Mouse (Mus musculus) liver, embryonic 13.5 days (tissue): ENCODE measurements at regions not wholly inside any gene's neighbourhood (a gene's known extent, or its start where the extent isn't known, plus 50 kb on each side); places are given as distances from the start of the nearest gene placed in this dataset.
A peak's percentile ranks its signal among the peaks of the same experiment; 100 is the strongest.

Experiments
- ATAC-seq: fragments of 200-750 bp; cut with Nextera tagmentation; 2 replicates; pipeline ENCODE4 v1.8.0; 2017; ENCODE audit warnings: low read depth, mild to moderate bottlenecking, moderate number of reproducible peaks, moderate library complexity
- DNase-seq: peaks from one replicate; pipeline ENCODE4 v3.0.0; 2022
- H3K27ac ChIP-seq: fragments of 300-500 bp; sonication (generic); 2 replicates; pipeline ENCODE4 v1.5.1; 2015; ENCODE audit warnings: moderate library complexity, mild to moderate bottlenecking, inconsistent platforms
- H3K27me3 ChIP-seq: fragments of 300-500 bp; sonication (generic); 2 replicates; pipeline ENCODE4 v1.6.1; 2015; ENCODE audit warnings: mild to moderate bottlenecking, inconsistent platforms
- H3K36me3 ChIP-seq: fragments of 300-500 bp; sonication (generic); 2 replicates; pipeline ENCODE4 v1.6.1; 2015; ENCODE audit warnings: mild to moderate bottlenecking, inconsistent platforms
- H3K4me1 ChIP-seq: fragments of 300-500 bp; sonication (generic); replicated peaks from 2 replicates; pipeline ENCODE4 v1.6.1; 2015; ENCODE audit warnings: inconsistent platforms
- H3K4me2 ChIP-seq: fragments of 300-500 bp; sonication (generic); 2 replicates; pipeline ENCODE4 v1.6.1; 2015; ENCODE audit warnings: inconsistent platforms, mild to moderate bottlenecking, moderate library complexity
- H3K4me3 ChIP-seq: fragments of 300-500 bp; sonication (generic); replicated peaks from 2 replicates; pipeline ENCODE4 v1.5.1; 2015; ENCODE audit warnings: mild to moderate bottlenecking, inconsistent platforms
- H3K9ac ChIP-seq: fragments of 300-500 bp; sonication (generic); 2 replicates; pipeline ENCODE4 v1.6.1; 2015; ENCODE audit warnings: mild to moderate bottlenecking, inconsistent platforms
- H3K9me3 ChIP-seq: fragments of 300-500 bp; sonication (generic); replicated peaks from 2 replicates; pipeline ENCODE4 v1.6.1; 2016; ENCODE audit warnings: inconsistent platforms
- WGBS: fragments of 180-500 bp; shearing (Covaris S2); methylation state at CpG from one replicate; pipeline ENCODE4 v1.1.7; 2015; ENCODE audit not compliant: insufficient replicate concordance; 5-methylcytosine and 5-hydroxymethylcytosine counted together

GRCm38 (mm10) chr10:66864161-66864862 is 231.6 kb upstream of the Jmjd1c start:
- H3K36me3 ChIP-seq = no peaks in the 10 kb centered on the region
- no peaks in the 10 kb centered on the region for H3K27me3 ChIP-seq
- no peaks in the 10 kb centered on the region for H3K9me3 ChIP-seq
- H3K4me2 ChIP-seq = peak overlapping the region; percentile 29; the same call in 1 of the 2 replicates
- WGBS = 14% methylated on average over 14 of the region's 14 CpGs
- H3K4me1 ChIP-seq = no peaks in the 10 kb centered on the region
- ATAC-seq (peak; percentile 76), DNase-seq (peak; percentile 9)
- no peak overlapping the region for H3K9ac ChIP-seq
- H3K27ac ChIP-seq = peak overlapping the region; percentile 47; the same call in 1 of the 2 replicates
- H3K4me3 ChIP-seq = no peak overlapping the region

- ATAC-seq (no peak), DNase-seq (no peak)
- Histone ChIP-seq H3K36me3 (no peaks in the 10 kb centered on the region), H3K4me1 (no peaks in the 10 kb centered on the region), H3K27ac (no peak overlapping the region), H3K4me2 (no peak overlapping the region), H3K9ac (no peak overlapping the region), H3K9me3 (no peaks in the 10 kb centered on the region), H3K4me3 (no peak overlapping the region), H3K27me3 (no peaks in the 10 kb centered on the region)
- 49% methylated on average over 10 of the region's 10 CpGs for WGBS
Measured at GRCm38 (mm10) chr10:66865010-66865582, 230.8 kb upstream of the Jmjd1c start.

DNA sequence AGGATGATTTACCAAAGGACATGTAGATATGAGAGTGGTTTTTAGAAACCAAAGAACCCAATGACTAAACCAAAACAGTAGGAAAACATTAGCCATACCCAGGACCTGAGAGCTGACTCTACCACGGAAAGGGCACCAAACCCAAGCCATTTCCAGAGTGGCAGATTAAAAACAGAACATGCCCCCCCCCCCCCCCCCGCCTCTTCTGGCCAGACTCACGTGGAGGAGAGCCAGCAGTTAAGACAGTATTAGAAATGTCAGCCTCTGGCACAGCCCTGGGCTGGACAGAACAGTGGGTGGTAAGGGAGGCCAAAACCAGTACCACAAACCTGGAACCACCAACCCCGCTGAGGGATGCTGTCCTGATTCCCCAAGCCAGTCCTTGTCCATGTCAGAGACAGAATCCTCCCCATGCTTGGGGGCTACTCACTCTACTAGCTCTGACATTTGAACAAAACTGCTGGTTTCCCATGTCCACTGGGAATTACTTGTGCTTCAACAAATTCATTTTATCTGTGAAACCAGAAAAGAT is 224.7 kb upstream of the Jmjd1c start:
- H3K36me3 ChIP-seq = no peaks in the 10 kb centered on the region
- H3K27ac ChIP-seq = no peak overlapping the region
- no peak overlapping the region for H3K9ac ChIP-seq
- no peaks in the 10 kb centered on the region for H3K4me1 ChIP-seq
- WGBS = 55% methylated on average over 4 of the region's 4 CpGs
- ATAC-seq (no peak), DNase-seq (no peak)
- no peaks in the 10 kb centered on the region for H3K9me3 ChIP-seq
- H3K4me2 ChIP-seq = no peak overlapping the region
- no peaks in the 10 kb centered on the region for H3K27me3 ChIP-seq
- no peak overlapping the region for H3K4me3 ChIP-seq

DNA sequence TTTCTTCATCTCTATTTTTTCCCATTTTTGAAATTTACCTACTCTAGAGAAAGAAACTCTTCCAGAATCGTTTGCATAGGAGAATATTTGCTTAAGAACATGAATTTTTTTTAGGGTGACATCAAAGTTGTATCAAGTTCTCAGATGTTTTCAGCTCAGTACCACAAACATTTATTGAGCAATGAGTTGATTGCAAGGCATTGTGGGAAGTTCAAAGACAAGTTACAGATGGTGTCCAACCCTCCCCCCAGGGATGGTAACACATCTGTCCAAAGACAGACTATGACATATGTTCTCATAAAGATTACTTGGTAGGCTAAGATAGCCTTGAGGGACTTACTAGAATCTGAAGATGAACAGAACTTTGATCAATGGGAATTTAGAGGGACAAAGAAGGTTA is 224.3 kb upstream of the Jmjd1c start:
- no peak overlapping the region for H3K4me3 ChIP-seq
- H3K9me3 ChIP-seq = no peaks in the 10 kb centered on the region
- WGBS = 36% methylated on average over 1 of the region's 1 CpGs
- DNase-seq (no peak), ATAC-seq (no peak)
- no peaks in the 10 kb centered on the region for H3K27me3 ChIP-seq
- no peaks in the 10 kb centered on the region for H3K4me1 ChIP-seq
- H3K4me2 ChIP-seq = no peak overlapping the region
- H3K36me3 ChIP-seq = no peaks in the 10 kb centered on the region
- no peak overlapping the region for H3K27ac ChIP-seq
- no peak overlapping the region for H3K9ac ChIP-seq

DNA sequence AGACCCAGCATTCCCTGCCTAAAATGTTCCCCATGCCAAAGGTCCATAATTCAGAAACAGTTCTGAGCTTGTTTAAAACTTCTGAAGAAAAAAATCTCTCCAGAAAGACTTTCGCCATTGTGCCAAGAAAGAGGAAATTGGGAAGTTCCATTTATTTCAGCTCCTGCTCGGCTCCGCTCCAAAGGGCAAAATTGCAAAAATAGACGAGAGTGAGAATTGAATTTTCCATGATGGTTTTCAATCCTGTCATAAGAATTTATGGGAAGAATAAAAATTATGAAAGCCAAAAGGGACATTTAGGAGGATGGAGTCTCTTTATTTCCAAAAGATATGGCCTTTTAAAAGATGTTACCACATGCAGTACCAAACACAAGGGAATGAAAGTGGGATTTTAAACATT is 222.5 kb upstream of the Jmjd1c start:
- Histone ChIP-seq H3K9me3 (no peaks in the 10 kb centered on the region), H3K4me2 (no peak overlapping the region), H3K4me1 (no peaks in the 10 kb centered on the region), H3K27me3 (no peaks in the 10 kb centered on the region), H3K27ac (no peak overlapping the region), H3K9ac (no peak overlapping the region), H3K4me3 (no peak overlapping the region), H3K36me3 (no peaks in the 10 kb centered on the region)
- 74% methylated on average over 4 of the region's 4 CpGs for WGBS
- ATAC-seq = no peak
- no peak for DNase-seq

DNA sequence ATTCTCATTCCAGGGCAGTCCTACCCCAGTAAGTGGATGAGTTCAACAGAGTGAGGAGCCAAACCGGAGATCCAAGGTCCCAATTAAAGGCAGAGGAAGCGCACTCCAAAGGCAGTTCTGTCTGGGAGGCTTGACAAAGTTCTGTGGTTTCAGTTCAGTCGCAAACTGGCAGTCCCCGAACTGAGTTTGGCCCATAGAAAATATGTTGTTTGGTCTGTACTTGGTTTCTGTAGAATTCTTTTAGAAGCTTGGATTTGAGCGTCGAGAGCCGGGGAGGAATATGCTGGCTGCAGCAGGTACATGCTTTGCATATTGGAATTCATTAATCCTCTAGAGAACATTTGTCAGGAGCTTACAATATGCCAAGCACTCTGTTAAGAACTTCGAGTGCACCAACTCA is 216.9 kb upstream of the Jmjd1c start:
- WGBS = 68% methylated on average over 8 of the region's 8 CpGs
- no peak overlapping the region for H3K27ac ChIP-seq
- ATAC-seq = no peak

GRCm38 (mm10) chr10:66882825-66883224 is 213.1 kb upstream of the Jmjd1c start:
- 75% methylated on average over 5 of the region's 5 CpGs for WGBS
- H3K9me3 ChIP-seq = no peaks in the 10 kb centered on the region

More for the DNA sequence above, 216.9 kb upstream of the Jmjd1c start:
- H3K4me1 ChIP-seq = no peaks in the 10 kb centered on the region
- H3K9ac ChIP-seq = no peak overlapping the region
- H3K27me3 ChIP-seq = no peaks in the 10 kb centered on the region
- no peak overlapping the region for H3K4me3 ChIP-seq
- no peak for DNase-seq
- H3K36me3 ChIP-seq = no peaks in the 10 kb centered on the region
- H3K4me2 ChIP-seq = no peak overlapping the region
- no peaks in the 10 kb centered on the region for H3K9me3 ChIP-seq

GRCm38 (mm10) chr10:66885575-66885974 is 210.3 kb upstream of the Jmjd1c start:
- Histone ChIP-seq H3K27me3 (no peaks in the 10 kb centered on the region), H3K4me1 (no peaks in the 10 kb centered on the region), H3K9ac (no peak overlapping the region), H3K9me3 (no peaks in the 10 kb centered on the region), H3K36me3 (no peaks in the 10 kb centered on the region), H3K4me3 (no peak overlapping the region), H3K4me2 (no peak overlapping the region), H3K27ac (no peak overlapping the region)
- no peak for DNase-seq
- no peak for ATAC-seq
- 72% methylated on average over 5 of the region's 5 CpGs for whole genome bisulfite sequencing

More at GRCm38 (mm10) chr10:66882825-66883224, 213.1 kb upstream of the Jmjd1c start:
- H3K27ac ChIP-seq = no peak overlapping the region
- ATAC-seq (no peak), DNase-seq (no peak)
- H3K9ac ChIP-seq = no peak overlapping the region
- H3K4me1 ChIP-seq = no peaks in the 10 kb centered on the region
- H3K4me3 ChIP-seq = no peak overlapping the region
- no peaks in the 10 kb centered on the region for H3K36me3 ChIP-seq
- H3K27me3 ChIP-seq = no peaks in the 10 kb centered on the region
- no peak overlapping the region for H3K4me2 ChIP-seq

DNA sequence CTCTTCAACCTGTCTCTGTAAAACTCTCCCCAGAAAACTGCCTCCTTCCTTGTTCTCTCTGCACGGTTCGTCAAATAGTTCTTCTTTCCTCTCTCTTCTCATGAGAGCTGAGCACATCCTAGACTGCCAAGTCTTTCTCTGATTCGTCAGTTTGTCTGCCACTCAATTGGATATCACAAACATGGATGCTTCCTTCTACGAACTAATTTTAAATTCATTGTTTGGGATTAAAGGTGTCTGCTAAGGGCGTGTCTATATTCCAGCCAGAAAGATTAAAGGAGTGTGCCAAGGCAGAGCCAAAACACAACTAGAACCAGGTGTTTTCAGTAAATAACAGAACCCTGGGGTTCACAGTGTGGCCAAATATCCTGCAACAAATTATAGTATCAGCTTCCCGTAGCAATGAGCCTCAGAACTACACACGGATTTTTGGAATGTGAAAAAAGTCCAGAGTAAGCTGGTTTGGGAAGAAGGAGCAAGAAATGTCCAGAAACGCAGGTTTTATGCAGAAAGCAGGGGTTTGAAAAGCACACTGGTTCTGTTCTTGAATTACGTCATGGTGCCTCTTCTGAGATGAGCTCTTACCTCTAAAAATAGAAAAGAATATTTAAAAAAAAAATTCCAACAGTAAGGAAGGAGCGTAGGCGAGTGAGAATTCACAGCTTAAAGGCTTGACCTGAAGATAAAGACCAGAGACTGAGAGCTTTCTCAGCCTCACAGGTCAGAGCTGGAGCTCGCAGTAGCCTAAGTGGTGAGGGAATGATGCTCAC is 206.0 kb upstream of the Jmjd1c start:
- ATAC-seq (no peak), DNase-seq (no peak)
- Histone ChIP-seq H3K9me3 (no peaks in the 10 kb centered on the region), H3K9ac (no peak overlapping the region), H3K4me3 (no peak overlapping the region), H3K4me1 (no peaks in the 10 kb centered on the region), H3K27ac (no peak overlapping the region), H3K36me3 (no peaks in the 10 kb centered on the region), H3K4me2 (no peak overlapping the region), H3K27me3 (no peaks in the 10 kb centered on the region)
- 63% methylated on average over 12 of the region's 12 CpGs for WGBS

DNA sequence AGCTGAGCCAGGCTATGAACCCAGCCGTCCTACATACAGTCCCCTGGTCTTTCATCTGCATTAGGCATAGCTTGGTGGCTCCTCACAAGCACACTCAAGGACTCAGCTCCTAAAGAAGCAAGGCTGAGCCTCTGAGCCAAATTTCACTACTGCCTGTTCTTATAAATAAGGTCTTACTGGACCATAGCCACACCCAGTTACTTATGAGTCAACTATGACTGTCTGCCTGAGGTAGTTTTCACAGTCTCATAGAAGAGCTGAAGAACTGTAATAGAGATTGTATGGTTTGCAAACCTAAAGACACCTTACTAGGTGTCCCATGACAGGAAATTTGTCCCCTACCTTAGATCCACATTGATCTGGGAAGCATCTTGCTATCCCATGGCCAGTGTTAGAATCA is 204.1 kb upstream of the Jmjd1c start:
- 64% methylated on average over 1 of the region's 1 CpGs for WGBS
- H3K9ac ChIP-seq = no peak overlapping the region
- ATAC-seq = no peak

DNA sequence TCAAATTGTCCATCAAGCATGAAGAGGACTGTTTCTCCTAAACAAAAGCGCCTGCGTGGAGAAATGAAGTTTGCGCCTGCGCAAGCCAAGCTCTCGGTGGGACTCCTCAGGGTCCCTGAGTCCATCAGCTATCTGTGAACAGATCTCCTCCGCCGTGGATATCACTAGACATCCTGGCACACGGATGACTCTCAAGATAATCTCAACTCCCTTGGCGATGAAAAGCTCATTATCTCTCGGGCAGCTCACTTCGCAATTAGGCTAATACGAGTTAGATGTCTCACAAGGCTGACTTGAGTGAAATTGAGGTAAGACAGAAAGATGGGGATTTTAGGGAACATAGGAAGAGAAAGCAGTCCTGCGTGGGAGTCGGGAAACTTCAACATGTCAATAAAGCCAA is 202.1 kb upstream of the Jmjd1c start:
- Histone ChIP-seq H3K4me2 (no peak overlapping the region), H3K27ac (no peak overlapping the region), H3K4me3 (no peak overlapping the region), H3K27me3 (no peaks in the 10 kb centered on the region), H3K36me3 (no peaks in the 10 kb centered on the region), H3K9me3 (no peaks in the 10 kb centered on the region), H3K9ac (no peak overlapping the region), H3K4me1 (no peaks in the 10 kb centered on the region)
- DNase-seq (no peak), ATAC-seq (no peak)
- WGBS = 76% methylated on average over 14 of the region's 14 CpGs

More for the DNA sequence above, 204.1 kb upstream of the Jmjd1c start:
- H3K9me3 ChIP-seq = no peaks in the 10 kb centered on the region
- H3K4me1 ChIP-seq = no peaks in the 10 kb centered on the region
- H3K27me3 ChIP-seq = no peaks in the 10 kb centered on the region
- no peak for DNase-seq
- H3K4me3 ChIP-seq = no peak overlapping the region
- H3K4me2 ChIP-seq = no peak overlapping the region
- no peak overlapping the region for H3K27ac ChIP-seq
- no peaks in the 10 kb centered on the region for H3K36me3 ChIP-seq
